Mouse (Mus musculus) heart, embryonic 10.5 days (tissue): ENCODE measurements around the gene Gm20741. TPM values are rescaled to one million over a fixed set of nuclear protein-coding genes. Genes with fewer than 3 reads are reported as not detected.

Source experiments
- DNase-seq: peaks from one replicate; pipeline ENCODE4 v3.0.0-alpha.2; 2017; ENCODE audit warnings: low spot score
- H3K27ac ChIP-seq: fragments of 300-500 bp; sonication (generic); 2 replicates; pipeline ENCODE4 v1.5.1; 2016; ENCODE audit warnings: mild to moderate bottlenecking
- H3K27me3 ChIP-seq: fragments of 300-500 bp; sonication (generic); 2 replicates; pipeline ENCODE4 v1.6.1; 2016; ENCODE audit warnings: mild to moderate bottlenecking; ENCODE audit not compliant: poor library complexity, insufficient read depth, severe bottlenecking
- H3K36me3 ChIP-seq: fragments of 300-500 bp; sonication (generic); 2 replicates; pipeline ENCODE4 v1.6.1; 2016; ENCODE audit warnings: mild to moderate bottlenecking, moderate library complexity
- H3K4me1 ChIP-seq: fragments of 300-500 bp; sonication (generic); 2 replicates; pipeline ENCODE4 v1.6.1; 2016; ENCODE audit warnings: mild to moderate bottlenecking
- H3K4me3 ChIP-seq: fragments of 300-500 bp; sonication (generic); 2 replicates; pipeline ENCODE4 v1.5.1; 2016; ENCODE audit warnings: mild to moderate bottlenecking, moderate library complexity
- H3K9me3 ChIP-seq: fragments of 300-500 bp; sonication (generic); 2 replicates; pipeline ENCODE4 v1.6.1; 2016; ENCODE audit warnings: mild to moderate bottlenecking, moderate library complexity
- WGBS: fragments of 180-500 bp; shearing (Covaris S2); methylation state at CpG from one replicate; pipeline ENCODE4 v1.1.7; 2016; 5-methylcytosine and 5-hydroxymethylcytosine counted together
- polyA plus RNA-seq: library from polyadenylated mRNA; unstranded; fragments of >200 nt; fragmentation: Nextera tagmentation; extraction: Ambion mirVana; gene quantifications from 2 replicates; pipeline ENCODE4 v1.2.1, GENCODE M21; 2016

Gene Gm20741
- not detected in 2 replicates for polyA plus RNA-seq

DNA sequence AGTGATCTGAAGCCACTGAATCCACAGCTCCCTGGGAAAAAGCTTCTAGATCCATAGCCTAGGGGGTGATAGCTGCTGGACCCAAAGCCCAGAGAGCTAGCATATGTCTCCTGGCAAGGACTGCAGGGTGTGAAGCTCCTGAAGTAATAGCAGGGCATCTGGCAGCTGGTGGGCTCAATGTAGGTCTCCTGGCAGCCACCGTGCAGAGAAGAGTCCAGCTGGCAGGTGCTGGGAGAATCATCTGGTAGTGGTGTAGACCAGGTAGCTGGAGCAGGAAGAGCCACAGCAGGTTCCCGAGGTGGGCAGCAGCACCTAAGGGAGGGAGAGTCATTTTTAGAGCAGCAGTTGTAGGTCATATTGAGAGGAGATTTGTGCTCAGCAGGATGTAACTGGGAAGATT lies at the start of gene Gm20741:
Gm20741 (minus strand) TSS at position 394 of the 400 bp plus-strand sequence.
- no peak within 1 kb of the TSS for H3K4me3 ChIP-seq
- no peaks in the 10 kb centered on the region for H3K9me3 ChIP-seq
- DNase-seq: no peak
- no peaks in the 10 kb centered on the region for H3K36me3 ChIP-seq
- H3K27me3 ChIP-seq: no peaks in the 10 kb centered on the region
- H3K27ac ChIP-seq: no peak within 1 kb of the TSS
- no peaks in the 10 kb centered on the region for H3K4me1 ChIP-seq
- 67% methylated on average over 2 of the region's 2 CpGs for WGBS

DNA sequence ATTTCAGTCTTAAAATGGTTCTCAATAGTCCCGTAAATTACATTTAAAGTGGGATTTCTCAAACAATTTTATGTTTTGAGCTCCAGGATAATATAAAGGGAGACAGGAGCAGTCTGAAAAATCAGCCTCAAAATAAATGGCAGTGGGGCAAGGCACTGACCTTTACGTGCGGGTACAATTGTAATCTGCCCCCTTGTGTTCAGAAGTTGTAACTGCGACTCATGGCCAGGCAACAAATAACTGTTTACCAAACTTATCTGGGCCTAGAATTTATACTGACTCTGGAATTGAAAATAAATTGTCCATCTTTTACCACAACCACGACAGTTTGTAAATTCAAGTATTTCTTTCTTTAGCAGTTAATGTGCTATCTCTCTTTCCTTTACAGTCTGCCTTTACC lies 39.4 kb upstream of the Gm20741 start:
- Histone ChIP-seq H3K4me1 (no peaks in the 10 kb centered on the region), H3K4me3 (no peak overlapping the region), H3K27ac (no peak overlapping the region), H3K27me3 (no peaks in the 10 kb centered on the region), H3K36me3 (no peaks in the 10 kb centered on the region), H3K9me3 (no peaks in the 10 kb centered on the region)
- 13% methylated on average over 5 of the region's 5 CpGs for WGBS
- no peak for DNase-seq

DNA sequence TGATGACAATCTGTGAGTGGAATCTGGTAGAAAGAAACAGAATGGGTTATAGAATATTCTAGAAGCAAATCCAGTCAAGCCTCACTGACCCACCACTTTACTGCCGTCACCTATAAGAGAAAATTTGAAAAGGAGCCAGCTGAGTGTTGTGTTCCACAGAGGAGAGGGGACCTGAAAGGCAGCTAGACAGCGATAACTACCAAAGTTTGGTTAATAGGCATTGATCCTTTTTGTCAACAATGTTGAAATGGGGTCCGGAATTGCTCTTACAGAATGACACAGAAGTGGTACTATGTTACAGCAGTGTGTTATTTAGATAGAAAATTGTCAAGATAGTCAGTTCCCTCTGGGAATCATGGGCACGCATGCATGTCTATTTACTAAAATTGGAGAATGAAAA lies 36.5 kb upstream of the Gm20741 start:
- 88% methylated on average over 4 of the region's 4 CpGs for WGBS
- H3K36me3 ChIP-seq: no peaks in the 10 kb centered on the region
- no peaks in the 10 kb centered on the region for H3K9me3 ChIP-seq
- no peaks in the 10 kb centered on the region for H3K27me3 ChIP-seq
- H3K27ac ChIP-seq: no peak overlapping the region
- H3K4me1 ChIP-seq: no peaks in the 10 kb centered on the region
- no peak for DNase-seq
- no peak overlapping the region for H3K4me3 ChIP-seq

DNA sequence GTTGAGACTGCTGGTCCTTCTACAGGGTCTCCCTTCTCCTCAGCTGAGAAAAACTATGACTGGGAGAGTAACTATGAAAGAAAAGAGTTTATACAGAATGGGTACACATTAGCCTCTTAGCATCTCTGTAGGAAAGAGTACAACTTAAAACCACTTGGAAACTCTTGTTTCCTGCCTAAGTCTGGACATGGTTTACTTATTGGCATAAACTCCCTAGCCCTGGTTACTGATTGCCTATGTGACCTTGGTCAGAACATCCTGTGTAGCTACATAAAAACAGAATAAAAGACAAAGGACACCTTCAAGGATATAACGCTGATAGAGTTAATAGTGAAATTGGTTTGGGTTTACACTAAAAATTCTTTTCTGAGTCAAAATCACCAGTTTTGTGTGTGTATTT lies 35.3 kb upstream of the Gm20741 start:
- 92% methylated on average over 1 of the region's 1 CpGs for WGBS
- Histone ChIP-seq H3K36me3 (no peaks in the 10 kb centered on the region), H3K4me3 (no peak overlapping the region), H3K9me3 (no peaks in the 10 kb centered on the region), H3K4me1 (no peaks in the 10 kb centered on the region), H3K27ac (no peak overlapping the region), H3K27me3 (no peaks in the 10 kb centered on the region)
- no peak for DNase-seq

DNA sequence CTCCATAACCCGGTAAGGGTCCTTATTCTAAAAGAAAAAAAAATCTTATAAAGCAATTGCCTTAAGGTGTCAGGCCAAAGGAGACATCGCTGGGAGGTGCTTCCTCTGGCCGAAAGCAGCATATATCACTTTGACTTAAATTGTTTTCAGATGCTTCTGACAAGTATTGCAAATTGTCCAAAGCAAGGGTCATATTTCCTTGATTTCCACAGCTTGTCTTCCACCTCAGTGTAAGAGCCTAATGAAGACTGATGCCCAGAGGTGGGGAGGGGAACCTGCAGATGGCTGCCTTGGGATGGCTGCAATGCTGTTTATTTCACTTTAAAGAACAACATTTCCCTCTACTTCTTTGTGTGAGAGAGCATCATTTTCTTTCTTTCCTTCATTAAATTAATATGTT lies 15.0 kb upstream of the Gm20741 start:
- Histone ChIP-seq H3K9me3 (no peaks in the 10 kb centered on the region), H3K27me3 (no peaks in the 10 kb centered on the region), H3K4me3 (no peak overlapping the region), H3K36me3 (no peaks in the 10 kb centered on the region), H3K4me1 (no peaks in the 10 kb centered on the region), H3K27ac (no peak overlapping the region)
- no peak for DNase-seq
- WGBS: 75% methylated on average over 3 of the region's 3 CpGs

DNA sequence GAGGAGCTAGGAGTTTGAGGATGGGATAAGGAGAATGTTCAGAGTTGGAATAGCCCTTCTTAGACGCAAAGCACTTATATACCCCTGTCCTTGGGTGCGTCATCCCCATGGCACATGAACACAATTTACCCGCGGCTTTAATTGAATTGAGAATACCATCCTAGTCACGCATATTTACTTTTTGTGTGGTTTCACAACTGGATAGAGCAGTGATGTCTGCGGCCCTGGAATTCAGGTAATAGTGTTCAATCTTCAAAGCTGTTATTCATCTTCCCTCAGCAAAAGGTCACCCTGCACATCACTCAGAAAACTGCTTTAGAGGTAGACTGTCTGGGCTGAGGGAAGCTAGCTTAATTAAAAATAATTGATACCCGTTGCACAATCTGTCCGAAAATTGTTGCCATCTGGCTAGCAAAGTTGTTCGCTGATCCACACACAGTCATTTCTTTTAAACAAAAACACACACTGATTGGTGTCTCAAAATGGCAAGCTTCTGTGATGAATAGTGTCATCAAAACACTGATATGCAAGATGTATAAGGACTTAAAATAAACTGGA lies 14.2 kb upstream of the Gm20741 start, which contains the start of gene Krtap14:
Krtap14 (minus strand) TSS at position 51 of the 558 bp plus-strand sequence.
- H3K27me3 ChIP-seq: no peaks in the 10 kb centered on the region
- no peak within 1 kb of the TSS for H3K4me3 ChIP-seq
- H3K9me3 ChIP-seq: no peaks in the 10 kb centered on the region
- DNase-seq: no peak
- 83% methylated on average over 9 of the region's 9 CpGs for WGBS
- no peaks in the 10 kb centered on the region for H3K36me3 ChIP-seq
- H3K4me1 ChIP-seq: no peaks in the 10 kb centered on the region
- no peak within 1 kb of the TSS for H3K27ac ChIP-seq

DNA sequence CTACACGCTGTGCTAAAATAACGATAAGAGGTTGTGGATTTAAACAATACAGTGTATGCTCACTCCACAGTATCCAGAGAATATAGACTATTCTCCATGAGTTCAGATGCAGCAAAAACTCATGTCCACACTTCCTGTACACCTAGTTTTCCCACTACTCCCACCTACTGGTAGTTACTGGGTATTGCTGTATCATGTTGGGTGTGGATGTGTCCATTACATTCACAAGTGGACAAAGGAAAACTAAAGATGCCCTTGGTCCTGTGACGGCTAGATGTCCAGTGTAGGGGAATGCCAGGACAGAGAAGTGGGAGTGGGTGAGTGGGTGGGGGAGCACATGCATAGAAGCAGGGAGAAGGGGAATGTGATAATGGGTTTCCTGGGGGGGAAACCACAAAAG lies 11.7 kb upstream of the Gm20741 start:
- no peak overlapping the region for H3K4me3 ChIP-seq

DNA sequence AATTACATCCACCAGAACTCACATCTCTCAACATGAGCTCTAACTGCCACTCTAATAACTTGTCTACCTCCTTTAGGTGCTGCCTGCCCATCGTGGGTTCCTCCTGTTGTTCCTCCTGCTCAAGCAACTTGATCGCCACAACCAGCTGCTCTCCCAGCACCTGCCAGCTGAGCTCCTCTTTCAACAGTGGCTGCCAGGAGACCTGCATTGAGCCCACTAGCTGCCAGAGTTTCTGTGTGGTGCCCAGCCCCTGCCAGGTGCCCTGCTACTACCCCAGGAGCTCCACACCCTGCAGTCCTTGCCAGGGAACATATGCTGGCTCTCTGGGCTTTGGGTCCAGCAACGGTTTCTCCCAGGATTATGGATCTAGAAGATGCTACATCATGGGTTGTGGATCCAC lies 8.0 kb upstream of the Gm20741 start, which contains the start of gene Krtap15:
Krtap15 (plus strand) TSS at position 150 of the 400 bp plus-strand sequence.
- Histone ChIP-seq H3K27ac (no peak within 1 kb of the TSS), H3K36me3 (no peaks in the 10 kb centered on the region), H3K4me3 (no peak within 1 kb of the TSS), H3K27me3 (no peaks in the 10 kb centered on the region), H3K4me1 (no peaks in the 10 kb centered on the region), H3K9me3 (no peaks in the 10 kb centered on the region)
- WGBS: 85% methylated on average over 3 of the region's 3 CpGs
- DNase-seq: no peak

More for the DNA sequence above, 11.7 kb upstream of the Gm20741 start:
- DNase-seq: no peak
- no peaks in the 10 kb centered on the region for H3K27me3 ChIP-seq
- no peaks in the 10 kb centered on the region for H3K36me3 ChIP-seq
- no peaks in the 10 kb centered on the region for H3K4me1 ChIP-seq
- WGBS: 82% methylated on average over 3 of the region's 3 CpGs
- H3K9me3 ChIP-seq: no peaks in the 10 kb centered on the region
- H3K27ac ChIP-seq: no peak overlapping the region

DNA sequence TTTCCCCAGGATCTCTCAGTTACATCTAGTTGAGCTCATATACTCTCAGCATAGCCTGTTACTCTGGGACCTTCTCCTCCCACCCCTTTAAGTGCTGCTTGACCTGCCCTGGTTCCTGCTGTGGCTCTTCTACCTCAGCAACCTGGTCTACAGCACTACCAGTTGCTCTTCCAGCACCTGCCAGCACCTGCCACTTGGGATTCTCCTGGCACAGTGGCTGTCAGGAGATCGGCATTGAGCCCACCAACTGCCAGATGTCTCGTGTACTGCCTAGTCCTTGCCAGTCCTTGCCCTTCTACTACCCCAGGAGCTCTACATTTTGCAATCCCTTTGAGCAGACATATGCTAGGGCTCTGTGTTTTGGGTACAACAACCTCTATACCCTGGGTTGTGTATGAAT lies 25.2 kb downstream of the Gm20741 start:
- Histone ChIP-seq H3K4me1 (no peaks in the 10 kb centered on the region), H3K36me3 (no peaks in the 10 kb centered on the region), H3K9me3 (no peaks in the 10 kb centered on the region), H3K4me3 (no peak overlapping the region), H3K27ac (no peak overlapping the region), H3K27me3 (no peaks in the 10 kb centered on the region)
- DNase-seq: no peak
- WGBS: 76% methylated on average over 2 of the region's 2 CpGs

DNA sequence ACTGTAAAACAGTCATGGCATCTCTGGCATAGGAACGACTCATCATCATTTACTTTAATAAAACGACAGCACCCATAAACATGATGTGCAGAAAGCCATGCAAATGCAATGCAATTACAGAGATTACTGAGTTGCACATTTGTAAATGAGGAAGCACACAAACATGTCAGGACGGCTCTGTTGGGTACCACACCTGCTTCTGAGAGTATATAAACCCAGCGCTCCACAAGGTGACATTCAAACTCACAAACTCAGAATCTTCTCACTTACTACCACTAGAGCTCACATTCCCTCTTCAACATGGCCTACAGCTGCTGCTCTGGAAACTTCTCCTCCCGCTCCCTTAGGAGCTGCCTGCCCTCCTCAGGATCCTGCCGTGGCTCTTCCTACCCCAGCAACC lies 34.4 kb downstream of the Gm20741 start, which contains the start of gene Gm5965:
Gm5965 (plus strand) TSS at position 301 of the 400 bp plus-strand sequence.
- DNase-seq: no peak
- H3K27me3 ChIP-seq: no peaks in the 10 kb centered on the region
- WGBS: 82% methylated on average over 6 of the region's 6 CpGs
- no peaks in the 10 kb centered on the region for H3K9me3 ChIP-seq
- no peaks in the 10 kb centered on the region for H3K4me1 ChIP-seq
- no peak within 1 kb of the TSS for H3K4me3 ChIP-seq
- H3K36me3 ChIP-seq: no peaks in the 10 kb centered on the region
- H3K27ac ChIP-seq: no peak within 1 kb of the TSS

DNA sequence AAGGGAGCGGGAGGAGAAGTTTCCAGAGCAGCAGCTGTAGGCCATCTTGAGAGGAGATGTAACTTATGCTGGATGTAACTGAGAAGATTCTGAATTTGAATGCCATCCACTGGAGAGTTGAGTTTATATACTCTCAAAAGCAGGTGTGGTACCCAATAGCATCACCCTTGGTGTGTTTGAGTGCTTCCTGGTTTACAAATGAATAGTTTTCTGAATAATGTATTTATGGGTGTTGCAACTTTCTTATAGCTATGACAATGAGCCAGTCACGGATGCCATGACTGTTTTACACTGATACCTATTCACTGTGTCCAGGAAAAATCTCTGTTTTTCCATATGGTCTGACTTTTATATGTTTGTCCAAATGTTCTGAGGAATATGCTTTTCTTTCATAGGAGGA lies 37.9 kb downstream of the Gm20741 start, which contains the start of gene 2310057N15Rik:
2310057N15Rik (minus strand) TSS at position 101 of the 400 bp plus-strand sequence.
- H3K4me1 ChIP-seq: no peaks in the 10 kb centered on the region
- H3K36me3 ChIP-seq: no peaks in the 10 kb centered on the region
- DNase-seq: no peak
- no peaks in the 10 kb centered on the region for H3K9me3 ChIP-seq
- H3K27me3 ChIP-seq: no peaks in the 10 kb centered on the region
- H3K4me3 ChIP-seq: no peak within 1 kb of the TSS
- WGBS: 66% methylated on average over 2 of the region's 2 CpGs
- no peak within 1 kb of the TSS for H3K27ac ChIP-seq
